Mouse (Mus musculus) liver, postnatal 0 days (tissue): ENCODE results near the gene Usp20.

Source experiments
- CTCF ChIP-seq: sonication (generic); IDR thresholded peaks from 2 replicates; pipeline ENCODE4 v1.5.1; 2016; ENCODE audit warnings: antibody characterized with exemption, low read depth
- EP300 ChIP-seq: IDR thresholded peaks from 2 replicates; pipeline ENCODE4 v1.6.1; 2016; ENCODE audit warnings: antibody characterized with exemption, low read depth, mild to moderate bottlenecking

GRCm38 (mm10) chr2:31043856-31044255 is 61.8 kb downstream of the Usp20 start:
- TF ChIP-seq CTCF (no peak), EP300 (no peak)
